Mouse (Mus musculus) liver (tissue): ENCODE measurements at regions not wholly inside any gene's neighbourhood (a gene's known extent, or its start where the extent isn't known, plus 50 kb on each side); places are given as distances from the start of the nearest gene placed in this dataset.

Experiments used
- DNase-seq: peaks from one replicate; pipeline ENCODE4 v3.0.0-alpha.2; 2020; ENCODE audit warnings: mixed read lengths

- DNase-seq: no peak
Measured at GRCm38 (mm10) chr13:84345791-84346511, 123.9 kb downstream of the Tmem161b start.

DNA sequence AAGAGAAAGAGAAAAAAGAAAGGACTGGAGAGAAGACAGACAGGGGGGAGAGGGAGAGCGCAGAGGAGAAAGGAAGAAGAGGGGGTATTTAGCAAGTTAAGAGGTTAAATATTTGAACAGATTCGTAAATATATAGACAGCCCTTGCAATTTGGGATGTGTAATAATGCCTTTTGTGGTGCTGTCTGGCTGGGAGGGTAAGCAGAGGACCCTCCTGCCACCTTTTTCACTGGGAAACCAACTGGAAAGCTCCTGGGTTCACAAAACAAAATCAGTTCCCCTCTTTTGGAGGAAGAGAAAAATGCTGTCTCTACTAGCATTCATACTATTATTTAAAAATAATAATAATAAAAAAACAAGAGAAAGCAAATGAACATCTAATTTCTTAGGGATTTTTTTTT is 124.5 kb downstream of the Tmem161b start:
- DNase-seq: no peak

- DNase-seq: no peak
Measured at GRCm38 (mm10) chr13:84347181-84347913, 125.3 kb downstream of the Tmem161b start.

DNA sequence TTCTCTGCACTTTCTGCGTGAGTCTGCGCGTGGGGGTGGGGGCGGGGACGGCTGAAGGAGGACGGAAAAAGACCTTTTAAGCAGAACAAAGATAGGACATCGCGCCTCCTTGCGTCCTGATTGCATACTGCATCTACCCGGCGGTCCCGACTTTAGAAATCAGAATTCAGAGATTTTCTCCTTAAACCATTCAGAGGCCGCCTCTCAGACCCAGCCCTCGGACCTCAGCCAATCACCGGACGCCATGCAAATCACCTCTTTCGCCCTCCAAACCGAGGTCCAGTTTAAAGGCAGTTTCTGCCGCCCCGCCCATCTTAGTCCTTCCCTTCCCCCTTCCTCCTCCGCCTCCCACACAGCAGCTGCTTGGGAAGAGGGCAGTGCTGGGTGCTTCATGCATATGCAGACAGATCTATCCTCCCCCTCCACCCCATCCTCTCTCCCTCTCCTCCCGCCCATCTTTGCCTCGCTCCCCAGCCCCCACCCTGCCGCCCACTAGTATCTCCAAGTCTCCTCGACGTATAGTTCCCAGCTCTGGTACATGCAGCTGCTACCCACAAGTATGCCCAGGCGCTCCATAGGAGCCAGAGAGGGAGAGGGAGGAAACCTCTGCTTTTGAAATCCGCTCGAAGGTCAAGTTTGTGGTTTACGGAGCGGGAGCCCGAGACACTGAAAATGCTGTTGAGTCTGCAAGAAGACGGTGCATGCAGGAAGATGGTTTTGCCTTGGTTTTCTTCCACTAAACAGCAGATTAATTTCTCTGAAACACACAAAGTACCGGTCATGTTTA is 126.0 kb downstream of the Tmem161b start:
- peak; percentile 83 for DNase-seq

GRCm38 (mm10) chr13:84348701-84348975 is 126.5 kb downstream of the Tmem161b start:
- peak; percentile 2 for DNase-seq

GRCm38 (mm10) chr13:84349001-84349720 is 127.1 kb downstream of the Tmem161b start:
- peak; percentile 5 for DNase-seq

DNA sequence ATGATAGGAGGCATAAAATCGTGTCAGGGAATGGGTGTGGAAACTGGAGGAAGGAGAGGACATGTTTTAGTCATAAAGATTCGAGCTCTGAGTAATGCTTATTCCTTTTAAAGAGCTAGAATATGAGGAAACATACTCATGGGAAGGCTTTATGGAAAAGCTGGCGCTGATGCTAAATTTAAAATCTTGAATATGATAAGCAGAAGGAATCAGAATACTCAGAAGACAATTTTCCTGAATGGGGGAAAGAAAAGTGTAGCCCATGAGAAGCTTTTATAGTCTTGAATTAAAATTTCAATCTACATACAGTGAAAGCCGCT is 127.6 kb downstream of the Tmem161b start:
- DNase-seq: no peak

- no peak for DNase-seq
Measured at GRCm38 (mm10) chr13:84350791-84351190, 128.7 kb downstream of the Tmem161b start.

- no peak for DNase-seq
Measured at GRCm38 (mm10) chr13:84356455-84356854, 134.4 kb downstream of the Tmem161b start.

DNA sequence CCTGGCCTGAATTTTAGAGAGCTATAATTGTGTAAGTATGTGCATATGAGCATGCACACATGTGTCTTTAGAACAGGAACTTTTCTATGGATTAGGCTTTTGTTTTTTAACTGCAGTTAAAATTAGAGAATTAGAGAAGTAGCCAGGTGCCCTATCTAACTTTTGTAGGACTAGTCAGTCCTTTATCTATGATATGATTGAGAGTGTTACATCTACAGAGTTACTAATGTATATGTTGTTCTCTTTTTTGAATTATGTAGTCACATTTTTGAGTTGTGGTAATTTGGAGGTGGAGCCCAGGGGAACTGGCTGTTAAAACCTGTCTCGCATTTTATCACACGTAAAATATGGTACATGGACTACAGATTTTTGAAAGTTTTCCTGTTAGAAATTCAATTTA is 138.4 kb downstream of the Tmem161b start:
- DNase-seq: no peak

GRCm38 (mm10) chr13:84364069-84364468 is 142.0 kb downstream of the Tmem161b start:
- DNase-seq: no peak

DNA sequence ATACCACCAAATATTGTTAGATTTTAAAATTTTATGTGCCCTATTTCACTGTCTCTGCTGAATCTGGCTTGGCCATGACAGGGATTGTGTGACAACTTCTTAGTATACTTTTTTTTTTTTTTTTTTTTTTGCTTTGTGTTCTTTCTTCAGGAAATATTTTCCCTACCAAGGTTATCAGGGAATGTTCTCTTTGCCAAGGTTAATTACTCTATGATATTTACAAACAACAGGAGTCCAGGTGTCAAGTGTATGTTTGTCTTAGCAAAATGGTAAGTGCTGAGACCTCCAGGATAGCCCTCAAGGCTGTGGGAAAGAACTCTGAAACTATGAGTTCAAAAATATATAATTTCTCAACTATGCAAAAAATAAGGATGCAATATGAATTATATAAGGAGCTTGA is 143.4 kb downstream of the Tmem161b start:
- DNase-seq: no peak

GRCm38 (mm10) chr13:84366017-84366416 is 143.9 kb downstream of the Tmem161b start:
- no peak for DNase-seq

GRCm38 (mm10) chr13:84366839-84367238 is 144.7 kb downstream of the Tmem161b start:
- no peak for DNase-seq

DNA sequence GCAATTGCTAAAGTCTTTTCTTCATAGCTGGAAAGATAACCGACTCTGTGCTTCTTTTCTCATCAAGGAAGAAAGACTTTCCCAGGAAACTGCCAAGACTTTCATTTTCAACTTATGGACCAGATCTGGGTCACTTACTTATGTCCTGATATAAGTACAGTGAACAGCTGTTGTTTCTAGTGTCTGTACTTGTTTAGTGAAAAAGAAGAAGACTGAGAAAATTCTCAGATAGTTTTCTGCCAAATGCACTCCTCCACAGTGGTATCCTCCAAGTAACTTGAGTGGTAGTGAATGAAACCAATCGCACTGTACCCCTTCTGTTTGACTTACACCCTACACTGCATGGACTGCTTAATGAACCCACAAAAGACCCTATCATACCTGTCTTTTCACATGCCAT is 146.1 kb downstream of the Tmem161b start:
- DNase-seq: no peak

DNA sequence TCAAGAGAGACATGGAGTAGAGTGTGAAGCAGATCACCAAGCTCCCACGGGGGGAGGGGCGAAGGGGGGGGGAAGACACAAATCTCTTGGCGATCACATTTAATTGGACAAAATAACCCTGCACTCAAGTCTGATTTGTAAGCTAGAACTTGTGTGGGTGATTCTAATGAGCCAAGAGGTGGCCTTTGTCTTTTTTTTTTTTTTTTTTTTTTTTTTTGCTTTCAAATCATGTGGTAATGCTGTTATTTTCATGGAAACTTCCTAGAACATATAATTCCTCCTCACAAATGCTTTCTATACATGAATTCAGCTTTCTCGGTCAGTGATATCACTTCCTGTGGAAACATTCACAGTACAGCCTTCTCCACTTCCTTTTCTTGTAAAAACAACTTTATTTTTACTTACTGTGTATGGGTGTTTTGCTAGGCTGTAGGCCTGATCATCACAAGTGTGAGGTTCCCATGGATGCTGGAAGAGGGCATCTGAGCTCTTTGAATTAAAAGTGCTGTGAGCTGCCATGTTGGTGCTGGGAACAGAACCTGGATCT is 152.7 kb downstream of the Tmem161b start:
- no peak for DNase-seq

- no peak for DNase-seq
Measured at GRCm38 (mm10) chr13:84375941-84376340, 153.8 kb downstream of the Tmem161b start.

DNA sequence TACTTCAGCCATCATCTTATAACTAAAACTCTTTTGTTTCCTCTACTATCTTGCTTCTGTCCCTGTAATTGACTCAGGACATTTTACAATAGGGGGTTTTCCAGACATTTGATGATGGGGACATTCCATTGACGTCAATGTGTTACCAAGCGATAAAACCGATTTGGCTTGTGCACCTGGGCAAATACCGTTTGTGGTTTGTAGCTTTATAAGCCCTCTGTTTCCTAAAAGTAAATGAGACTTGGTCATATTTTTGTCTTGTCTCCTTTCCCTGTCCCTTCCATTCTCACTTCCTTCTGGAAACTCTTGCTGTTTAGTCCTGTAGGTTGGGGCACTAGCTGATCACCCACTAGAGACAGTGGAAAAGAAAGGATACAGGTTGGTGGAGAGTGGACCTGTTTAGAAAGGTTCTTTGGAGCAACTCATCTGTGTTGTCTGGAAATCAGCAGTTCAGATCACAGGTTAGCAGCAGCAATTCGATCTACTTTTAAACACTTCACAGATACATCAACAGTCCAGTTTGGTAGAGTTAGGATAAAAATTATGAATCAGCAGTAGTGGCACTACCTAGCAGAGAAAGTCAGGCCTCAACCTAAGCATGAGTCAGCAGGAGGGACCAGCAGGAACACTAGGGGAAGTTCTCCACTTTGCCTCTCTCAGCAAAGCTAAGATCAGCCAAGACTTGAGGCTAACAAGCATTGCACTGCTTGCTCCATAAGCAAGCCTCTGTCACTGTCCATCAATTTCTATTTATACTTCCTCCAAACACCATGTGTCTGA is 156.6 kb downstream of the Tmem161b start:
- no peak for DNase-seq

- no peak for DNase-seq
Measured at GRCm38 (mm10) chr13:84391554-84391953, 169.5 kb downstream of the Tmem161b start.

DNA sequence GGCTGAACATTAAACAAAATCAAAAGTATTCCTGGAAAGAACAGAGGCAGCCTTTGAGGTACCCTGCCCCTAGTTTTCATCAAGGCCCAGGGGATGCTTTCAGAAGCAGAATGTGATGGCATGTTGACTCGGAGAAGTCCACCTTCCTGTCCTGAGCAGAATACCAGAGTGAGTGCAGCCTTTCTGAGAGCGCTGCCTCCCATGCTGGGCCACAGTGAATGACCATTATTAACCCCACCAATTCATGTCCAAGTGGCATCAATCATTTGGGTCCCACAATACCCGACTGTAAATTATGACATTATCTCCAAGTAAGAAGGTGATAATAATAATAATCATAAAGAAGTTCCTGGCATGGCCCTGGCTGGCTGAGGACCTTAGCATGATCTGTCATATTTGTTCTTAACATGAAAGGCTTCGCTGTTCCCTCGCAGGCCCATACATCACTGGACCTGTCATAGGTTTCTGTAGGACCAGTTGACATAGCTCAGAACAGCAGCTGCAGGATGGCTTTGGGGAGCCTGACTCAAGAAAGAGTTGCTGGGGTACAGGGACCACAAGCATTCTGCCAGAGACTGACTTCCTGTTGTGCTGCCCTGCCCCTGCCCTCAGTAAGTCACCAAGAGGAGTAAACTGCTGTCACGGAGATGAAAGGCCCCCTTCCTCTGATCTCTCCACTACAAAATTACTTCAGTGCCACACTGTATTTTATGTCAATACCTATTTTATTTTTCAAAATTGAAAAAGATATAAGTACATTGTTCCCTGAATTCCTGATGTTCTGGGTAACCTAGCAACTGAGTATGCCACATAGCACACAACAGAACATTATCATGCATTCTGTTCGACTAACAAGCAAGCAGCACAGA is 176.6 kb downstream of the Tmem161b start:
- no peak for DNase-seq
